Mouse (Mus musculus): Measurements from ENCODE around the gene St8sia6. TPM values are rescaled to one million over a fixed set of nuclear protein-coding genes. Genes with fewer than 3 reads are reported as not detected.

Gene St8sia6
- polyA plus RNA-seq, 1 experiment = 2.0 TPM

- no peak for TF ChIP-seq POLR2A (IDR thresholded peaks at IDR 0.05; ENCODE audit: low read depth, low read length)
- no peak for TF ChIP-seq CTCF (IDR thresholded peaks at IDR 0.05; ENCODE audit: extremely low read depth, insufficient read depth, insufficient read length, insufficient replicate concordance)
- 81% methylated on average over 2 of the region's 2 CpGs for WGBS
- no peak for DNase-seq (ENCODE audit: low read depth in 1 of 2, low spot score in 2 of 2)
These were observed 6.8 kb upstream of the St8sia6 start for GRCm38 (mm10) chr2:13800639-13801038.

GRCm38 (mm10) chr2:13794446-13794845 is 582 bp upstream of the St8sia6 start:
- no peak overlapping the region for H3K4me3 ChIP-seq (ENCODE audit: extremely low read depth, insufficient read depth, insufficient read length)
- no peaks in the 10 kb centered on the region for H3K27me3 ChIP-seq (ENCODE audit: control insufficient read depth, insufficient read depth, low read length)
- no peak for DNase-seq (ENCODE audit: low read depth in 1 of 2, low spot score in 2 of 2)
- TF ChIP-seq CTCF (IDR thresholded peaks at IDR 0.05; ENCODE audit: extremely low read depth, insufficient read depth, insufficient read length, insufficient replicate concordance) (no peak), POLR2A (IDR thresholded peaks at IDR 0.05; ENCODE audit: low read depth, low read length) (no peak)
- H3K4me1 ChIP-seq (ENCODE audit: control insufficient read depth, insufficient read depth, insufficient read length) = peaks cover 2% of the 10 kb centered on the region
- no peak overlapping the region for H3K27ac ChIP-seq (ENCODE audit: insufficient read depth, low read length)
- 87% methylated on average over 8 of the region's 8 CpGs for WGBS
- H3K36me3 ChIP-seq (ENCODE audit: control insufficient read depth, insufficient read depth, low read length) = no peaks in the 10 kb centered on the region

More at GRCm38 (mm10) chr2:13800639-13801038, 6.8 kb upstream of the St8sia6 start:
- no peak overlapping the region for H3K27ac ChIP-seq (ENCODE audit: insufficient read depth, low read length)
- no peaks in the 10 kb centered on the region for H3K4me1 ChIP-seq (ENCODE audit: control insufficient read depth, insufficient read depth, insufficient read length)
- H3K4me3 ChIP-seq (ENCODE audit: extremely low read depth, insufficient read depth, insufficient read length) = no peak overlapping the region
- no peaks in the 10 kb centered on the region for H3K36me3 ChIP-seq (ENCODE audit: control insufficient read depth, insufficient read depth, low read length)
- no peaks in the 10 kb centered on the region for H3K27me3 ChIP-seq (ENCODE audit: control insufficient read depth, insufficient read depth, low read length)

- no peaks in the 10 kb centered on the region for H3K27me3 ChIP-seq (ENCODE audit: control insufficient read depth, insufficient read depth, low read length)
- H3K4me1 ChIP-seq (ENCODE audit: control insufficient read depth, insufficient read depth, insufficient read length) = peaks cover 2% of the 10 kb centered on the region
- no peaks in the 10 kb centered on the region for H3K36me3 ChIP-seq (ENCODE audit: control insufficient read depth, insufficient read depth, low read length)
- 2% methylated on average over 88 of the region's 89 CpGs for WGBS
- TF ChIP-seq CTCF (IDR thresholded peaks at IDR 0.05; ENCODE audit: extremely low read depth, insufficient read depth, insufficient read length, insufficient replicate concordance) = no peak
- no peak for TF ChIP-seq POLR2A (IDR thresholded peaks at IDR 0.05; ENCODE audit: low read depth, low read length)
- peak overlapping the region; percentile 67 for H3K27ac ChIP-seq (ENCODE audit: insufficient read depth, low read length)
- DNase-seq (ENCODE audit: low read depth in 1 of 2, low spot score in 2 of 2) = peak in 1 of 2 experiments; percentile 43
- peak overlapping the region; percentile 70 for H3K4me3 ChIP-seq (ENCODE audit: extremely low read depth, insufficient read depth, insufficient read length)
These were observed 553 bp downstream of the St8sia6 start for GRCm38 (mm10) chr2:13793054-13793968.

- peak overlapping the region; percentile 70 for H3K4me3 ChIP-seq (ENCODE audit: extremely low read depth, insufficient read depth, insufficient read length)
- 51% methylated on average over 13 of the region's 13 CpGs for WGBS
- TF ChIP-seq CTCF (IDR thresholded peaks at IDR 0.05; ENCODE audit: extremely low read depth, insufficient read depth, insufficient read length, insufficient replicate concordance) (no peak), POLR2A (IDR thresholded peaks at IDR 0.05; ENCODE audit: low read depth, low read length) (no peak)
- H3K27ac ChIP-seq (ENCODE audit: insufficient read depth, low read length) = peak overlapping the region; percentile 67
- H3K4me1 ChIP-seq (ENCODE audit: control insufficient read depth, insufficient read depth, insufficient read length) = peaks cover 2% of the 10 kb centered on the region
- no peaks in the 10 kb centered on the region for H3K27me3 ChIP-seq (ENCODE audit: control insufficient read depth, insufficient read depth, low read length)
- no peak for DNase-seq (ENCODE audit: low read depth in 1 of 2, low spot score in 2 of 2)
- no peaks in the 10 kb centered on the region for H3K36me3 ChIP-seq (ENCODE audit: control insufficient read depth, insufficient read depth, low read length)
These were observed 1.4 kb downstream of the St8sia6 start for GRCm38 (mm10) chr2:13792256-13793005.

- H3K4me1 ChIP-seq (ENCODE audit: control insufficient read depth, insufficient read depth, insufficient read length) = peaks cover 2% of the 10 kb centered on the region
- H3K27ac ChIP-seq (ENCODE audit: insufficient read depth, low read length) = no peak overlapping the region
- no peak for TF ChIP-seq CTCF (IDR thresholded peaks at IDR 0.05; ENCODE audit: extremely low read depth, insufficient read depth, insufficient read length, insufficient replicate concordance)
- TF ChIP-seq POLR2A (IDR thresholded peaks at IDR 0.05; ENCODE audit: low read depth, low read length) = no peak
- H3K27me3 ChIP-seq (ENCODE audit: control insufficient read depth, insufficient read depth, low read length) = no peaks in the 10 kb centered on the region
- no peak for DNase-seq (ENCODE audit: low read depth in 1 of 2, low spot score in 2 of 2)
- no peak overlapping the region for H3K4me3 ChIP-seq (ENCODE audit: extremely low read depth, insufficient read depth, insufficient read length)
- 70% methylated on average over 7 of the region's 7 CpGs for WGBS
- no peaks in the 10 kb centered on the region for H3K36me3 ChIP-seq (ENCODE audit: control insufficient read depth, insufficient read depth, low read length)
These were observed 2.3 kb downstream of the St8sia6 start for GRCm38 (mm10) chr2:13791598-13791997.

GRCm38 (mm10) chr2:13789365-13789764 is 4.5 kb downstream of the St8sia6 start:
- Histone ChIP-seq H3K27ac (ENCODE audit: insufficient read depth, low read length) (no peak overlapping the region), H3K27me3 (ENCODE audit: control insufficient read depth, insufficient read depth, low read length) (no peaks in the 10 kb centered on the region), H3K4me3 (ENCODE audit: extremely low read depth, insufficient read depth, insufficient read length) (no peak overlapping the region), H3K36me3 (ENCODE audit: control insufficient read depth, insufficient read depth, low read length) (no peaks in the 10 kb centered on the region), H3K4me1 (ENCODE audit: control insufficient read depth, insufficient read depth, insufficient read length) (peaks cover 9% of the 10 kb centered on the region)
- WGBS = 77% methylated on average over 1 of the region's 1 CpGs
- TF ChIP-seq POLR2A (IDR thresholded peaks at IDR 0.05; ENCODE audit: low read depth, low read length) (no peak), CTCF (IDR thresholded peaks at IDR 0.05; ENCODE audit: extremely low read depth, insufficient read depth, insufficient read length, insufficient replicate concordance) (no peak)
- no peak for DNase-seq (ENCODE audit: low read depth in 1 of 2, low spot score in 2 of 2)

Data from spleen, adult 2 months (tissue).